Mouse (Mus musculus): ENCODE measurements around the gene Gm20696.

Gm20696 gene

DNA sequence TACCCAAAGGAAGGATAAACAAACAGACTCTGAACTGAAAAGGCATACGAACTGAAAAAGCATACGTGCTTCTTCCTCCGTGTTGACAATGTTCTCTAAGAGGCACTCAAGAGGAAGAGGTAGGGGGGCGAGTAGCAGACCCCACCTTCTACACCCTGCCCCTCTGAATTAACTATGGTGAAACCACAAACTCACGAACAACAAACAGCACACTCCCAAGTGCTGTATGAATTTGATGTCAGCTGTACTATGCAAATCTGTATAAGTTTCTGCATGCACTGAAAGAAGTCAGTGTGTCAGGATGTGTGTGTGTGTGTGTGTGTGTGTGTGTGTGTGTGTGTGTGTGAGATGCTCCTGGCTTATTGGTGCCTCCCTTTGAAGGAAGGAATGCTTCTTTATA lies 271.8 kb downstream of the Gm20696 start:
- DNase-seq (ENCODE audit: inconsistent ontology term), result no peak

DNA sequence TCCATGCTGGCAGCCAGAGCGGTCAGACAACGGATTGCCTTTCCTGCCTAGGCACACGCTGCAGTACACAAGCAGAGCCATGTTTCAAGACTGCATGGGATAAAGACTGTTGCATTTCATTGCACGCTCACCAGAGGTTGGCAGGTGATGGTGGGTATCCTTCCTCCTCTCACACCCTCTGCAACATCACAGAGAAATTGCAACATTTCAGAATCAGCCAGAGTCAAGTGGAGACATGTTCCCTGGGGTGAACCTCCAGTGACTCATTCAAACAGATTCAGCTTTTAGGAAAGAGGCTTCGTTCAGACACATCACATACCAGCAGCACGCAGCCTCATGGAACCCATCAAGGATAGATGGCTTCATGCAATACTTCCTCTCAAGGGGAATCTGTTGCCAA lies 274.1 kb downstream of the Gm20696 start:
- no peak for DNase-seq (ENCODE audit: inconsistent ontology term)

DNA sequence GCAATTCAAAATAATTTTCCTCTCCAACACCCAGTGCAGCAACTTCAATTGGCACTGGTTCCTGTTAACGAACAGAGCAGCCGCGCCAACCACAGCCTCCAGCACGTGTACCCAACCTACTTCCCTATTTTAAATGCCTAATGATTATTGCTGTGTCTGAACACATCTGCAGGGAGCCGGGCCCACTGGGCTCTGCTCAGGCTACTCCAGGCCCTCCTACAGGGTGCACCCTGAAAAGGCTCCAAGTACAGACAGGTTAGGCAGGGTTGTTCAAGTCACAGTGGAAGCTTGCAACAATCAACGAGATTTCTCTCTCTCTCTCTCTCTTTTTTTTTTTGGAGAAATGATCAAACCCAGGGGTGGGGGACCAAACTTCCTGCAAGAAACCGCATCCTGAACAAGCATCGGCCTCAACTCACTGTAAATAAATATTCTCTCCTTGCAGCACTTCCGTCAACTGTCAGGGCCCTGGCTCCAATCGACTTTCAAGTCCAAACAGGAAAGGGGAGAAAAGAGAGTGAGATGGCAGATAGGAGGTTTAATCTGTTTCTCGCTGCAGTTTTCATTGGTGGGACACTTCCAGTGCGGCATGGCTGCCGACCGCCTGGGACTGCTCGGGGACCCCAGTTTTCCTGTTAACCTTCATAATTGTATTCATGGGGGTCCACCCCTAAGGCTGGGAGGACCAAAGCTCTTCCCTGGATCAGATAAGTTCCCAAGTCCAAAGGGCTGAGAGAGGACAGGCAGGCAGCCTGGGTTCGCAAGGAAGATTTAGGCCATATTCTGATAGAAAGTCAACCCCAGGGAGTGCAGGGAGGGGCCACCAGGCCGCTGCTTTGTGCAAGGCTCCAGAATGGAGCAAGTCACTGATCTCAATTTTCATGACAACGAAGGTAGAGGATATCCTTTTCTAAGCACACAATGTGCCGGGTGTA lies 277.6 kb downstream of the Gm20696 start:
- no peak for DNase-seq (ENCODE audit: inconsistent ontology term)

DNA sequence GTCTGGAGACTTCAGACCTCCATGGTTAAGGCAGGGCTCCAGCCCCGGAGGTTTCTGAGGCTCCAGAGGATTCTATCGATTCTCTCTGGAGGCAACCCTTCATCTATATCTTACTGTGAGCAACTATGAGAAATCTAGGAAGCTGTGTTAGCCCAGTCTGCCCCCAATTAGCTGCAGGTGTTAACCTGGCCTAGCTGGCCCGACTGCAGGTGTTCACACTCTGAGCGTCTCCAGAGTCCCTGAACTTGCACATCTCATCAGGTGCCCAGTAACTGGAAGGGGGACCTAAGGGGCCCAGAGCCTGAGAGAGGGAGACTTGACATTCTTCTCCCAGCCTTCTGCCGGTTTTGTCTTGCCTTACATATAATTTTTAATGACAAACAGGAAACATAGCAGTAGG lies 278.6 kb downstream of the Gm20696 start:
- no peak for DNase-seq (ENCODE audit: inconsistent ontology term)

DNA sequence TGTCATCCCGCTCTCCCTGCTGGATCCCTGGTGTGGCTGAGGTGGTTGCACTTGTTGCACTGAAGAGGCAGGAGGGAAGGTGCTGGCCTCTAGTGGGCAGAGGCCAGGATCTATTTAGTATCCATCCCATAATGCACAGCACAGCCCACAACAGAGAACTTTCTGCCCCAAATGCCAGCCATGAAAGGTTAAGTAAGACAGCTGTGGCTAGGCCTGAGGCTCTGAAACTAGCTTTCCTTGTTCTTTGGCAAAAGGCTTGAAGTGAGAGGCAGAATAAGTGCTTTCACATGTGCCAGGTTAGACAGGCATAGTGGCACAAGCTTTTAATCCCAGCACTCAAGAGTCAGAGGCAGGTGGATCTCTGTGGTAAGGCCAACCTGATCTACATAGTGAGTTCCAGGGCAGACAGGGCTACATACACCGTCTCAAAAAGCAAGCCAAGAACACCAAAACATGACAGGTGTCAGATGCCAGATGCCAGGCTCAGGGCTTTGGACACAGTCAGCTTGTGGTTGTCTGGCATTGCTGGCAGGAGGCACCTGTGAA lies 281.5 kb downstream of the Gm20696 start:
- peak; percentile 7 for DNase-seq (ENCODE audit: inconsistent ontology term)

DNA sequence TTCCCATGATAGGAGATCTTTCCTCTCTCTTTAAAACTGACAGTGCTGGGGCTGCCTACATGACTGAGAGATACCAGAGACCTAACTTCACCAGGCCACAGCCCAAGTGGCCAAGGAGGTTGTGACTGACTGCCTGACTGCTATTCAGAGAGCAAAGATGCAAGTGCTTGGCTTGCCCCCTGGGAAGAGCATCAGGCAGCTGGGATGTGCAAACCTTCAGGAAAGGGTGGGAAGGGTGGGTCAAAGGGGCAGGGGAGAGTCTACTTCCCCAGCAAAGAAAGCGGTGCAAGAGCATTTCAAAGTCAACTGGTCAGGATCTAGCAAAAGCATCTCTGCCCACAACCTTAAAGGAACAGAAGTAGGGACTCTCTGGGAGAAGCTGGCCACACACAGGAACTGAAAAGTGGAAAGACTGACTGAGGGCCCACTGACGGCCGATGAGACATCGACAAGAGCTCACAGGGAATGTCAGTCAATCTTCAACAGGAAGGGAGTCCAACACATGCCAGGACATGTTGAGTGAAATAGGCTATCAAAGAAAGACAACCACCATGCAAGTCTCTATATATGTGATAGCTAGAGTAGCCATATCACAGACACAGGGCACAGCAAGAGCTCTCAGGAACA lies 282.6 kb downstream of the Gm20696 start:
- DNase-seq (ENCODE audit: inconsistent ontology term), result no peak

DNA sequence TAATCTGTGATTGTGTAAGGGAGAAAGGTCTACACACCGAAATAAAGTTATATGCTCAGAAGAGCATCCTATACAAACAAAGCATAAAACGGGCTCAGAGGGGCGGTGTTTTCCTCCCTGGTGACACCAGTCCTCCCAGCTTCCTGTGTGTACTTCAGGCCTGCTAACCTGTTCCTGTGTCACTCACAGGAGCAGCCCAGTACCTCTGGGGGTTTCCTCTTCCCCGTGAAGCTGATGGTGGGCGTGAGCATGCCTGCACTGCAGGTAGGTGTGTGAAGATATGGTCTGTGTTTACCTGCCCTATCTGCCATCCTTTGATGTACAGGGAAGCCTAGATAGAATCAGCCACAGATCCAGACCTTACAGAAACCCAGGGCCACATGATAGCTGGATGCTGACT lies 286.5 kb downstream of the Gm20696 start:
- no peak for DNase-seq (ENCODE audit: inconsistent ontology term)

DNA sequence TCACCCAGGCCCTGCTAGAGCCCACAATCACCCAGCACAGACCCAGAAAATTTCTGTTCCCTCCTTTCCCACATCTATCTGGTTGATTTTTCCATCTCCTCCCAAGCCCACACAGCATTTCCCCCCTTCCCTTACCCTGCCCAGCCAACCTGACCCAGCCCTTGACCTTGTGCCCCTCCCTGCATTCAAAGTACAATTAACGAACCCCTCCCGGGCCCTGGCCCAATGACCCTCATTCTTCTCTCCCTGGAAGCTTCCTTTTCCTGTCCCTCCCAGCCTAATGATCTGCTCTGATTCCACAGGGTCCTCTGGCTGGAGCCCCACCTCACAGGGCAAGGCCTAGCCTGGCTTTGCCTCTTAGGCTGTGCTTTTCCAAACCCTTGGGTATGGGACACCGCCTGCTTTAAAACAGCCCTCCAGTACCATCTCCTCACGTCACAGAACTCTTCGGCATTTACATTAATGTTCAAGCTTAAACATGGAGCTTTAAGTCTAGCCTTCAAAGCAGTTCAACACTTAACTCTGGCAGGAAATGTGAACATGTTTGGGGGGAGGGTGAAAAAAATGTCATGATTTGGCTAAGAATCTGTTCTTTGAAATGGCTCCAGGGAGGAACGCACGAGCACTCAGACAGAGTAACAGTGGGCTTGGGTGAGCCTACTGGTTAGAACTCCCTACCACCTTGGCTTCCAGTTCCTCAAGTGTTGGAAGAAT lies 287.4 kb downstream of the Gm20696 start:
- DNase-seq (ENCODE audit: inconsistent ontology term), result no peak

DNA sequence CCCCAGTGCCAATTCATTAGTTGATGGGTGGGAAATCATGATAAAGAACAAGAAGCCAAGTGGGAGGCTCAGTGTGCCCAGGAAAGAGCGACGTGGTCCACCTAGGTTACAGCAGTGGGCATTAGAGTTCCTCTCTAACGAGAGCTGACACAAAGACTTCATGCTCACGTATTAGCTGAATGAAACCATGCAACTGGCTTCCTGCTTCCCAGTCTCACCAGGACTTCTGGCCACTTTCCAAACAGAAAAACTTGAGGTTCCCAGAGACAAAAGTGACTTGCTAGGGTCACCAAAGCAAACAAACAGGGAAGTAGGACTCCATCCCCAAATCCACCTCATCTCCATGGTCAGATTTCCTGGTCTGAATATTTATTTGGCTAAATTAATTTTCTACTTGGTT lies 288.9 kb downstream of the Gm20696 start:
- DNase-seq (ENCODE audit: inconsistent ontology term), result peak; percentile 31

DNA sequence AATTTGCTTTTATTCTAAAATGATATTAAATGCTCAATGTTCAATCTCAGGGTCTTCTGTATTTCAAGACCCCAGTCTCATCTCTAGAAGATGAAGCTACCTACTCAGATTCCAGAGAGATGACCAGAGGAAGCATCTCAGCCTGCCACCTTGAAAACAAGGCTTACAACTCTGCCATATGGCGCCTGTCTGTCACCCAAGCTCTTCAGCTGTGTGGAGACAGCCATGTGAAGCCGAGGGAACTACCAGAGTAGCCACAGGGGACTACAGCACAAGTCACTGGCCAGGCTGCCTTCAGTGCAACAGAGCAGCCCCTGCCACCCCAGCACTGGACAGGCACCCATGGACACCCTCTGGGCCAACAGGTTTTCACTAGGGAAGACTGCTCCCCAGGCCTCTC lies 289.5 kb downstream of the Gm20696 start:
- DNase-seq (ENCODE audit: inconsistent ontology term), result no peak

DNA sequence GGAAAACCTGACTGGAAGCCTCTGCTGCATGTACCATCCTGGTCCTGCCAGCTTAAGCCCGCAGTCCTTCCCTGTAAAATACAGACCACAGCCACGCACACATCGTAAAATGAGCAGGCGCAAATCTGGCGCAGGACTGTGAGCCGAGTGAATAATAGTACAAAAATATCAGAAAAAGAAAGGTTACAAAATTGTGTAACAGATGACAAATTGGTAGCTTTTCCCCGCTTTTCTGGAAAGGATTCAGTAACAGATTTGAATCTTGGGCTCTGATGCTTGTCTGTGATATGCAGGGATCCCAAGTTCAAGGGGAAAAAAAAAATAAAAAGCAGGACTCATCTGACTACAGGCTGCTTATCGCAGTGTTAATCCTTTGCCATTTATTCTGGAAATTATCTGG lies 289.9 kb downstream of the Gm20696 start:
- no peak for DNase-seq (ENCODE audit: inconsistent ontology term)

DNA sequence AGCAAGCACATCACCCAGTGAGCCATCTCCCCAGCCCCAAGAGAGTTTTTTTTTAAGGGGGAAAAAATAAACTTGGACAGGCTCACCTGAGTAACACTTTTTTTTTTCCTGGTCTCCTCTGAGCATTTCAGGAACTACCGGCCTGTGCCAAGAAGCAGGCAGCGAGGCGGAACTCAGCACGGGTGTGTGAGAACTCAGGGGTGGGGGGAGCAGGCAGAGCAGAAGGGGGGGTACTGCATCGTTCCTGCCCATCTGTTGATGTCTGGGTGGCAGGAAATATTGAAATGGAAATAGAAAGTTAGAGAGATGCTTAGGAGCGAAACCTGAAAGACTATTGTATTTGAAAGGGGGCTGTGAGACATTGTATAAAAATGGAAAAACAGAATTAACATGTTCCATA lies 290.7 kb downstream of the Gm20696 start:
- no peak for DNase-seq (ENCODE audit: inconsistent ontology term)

DNA sequence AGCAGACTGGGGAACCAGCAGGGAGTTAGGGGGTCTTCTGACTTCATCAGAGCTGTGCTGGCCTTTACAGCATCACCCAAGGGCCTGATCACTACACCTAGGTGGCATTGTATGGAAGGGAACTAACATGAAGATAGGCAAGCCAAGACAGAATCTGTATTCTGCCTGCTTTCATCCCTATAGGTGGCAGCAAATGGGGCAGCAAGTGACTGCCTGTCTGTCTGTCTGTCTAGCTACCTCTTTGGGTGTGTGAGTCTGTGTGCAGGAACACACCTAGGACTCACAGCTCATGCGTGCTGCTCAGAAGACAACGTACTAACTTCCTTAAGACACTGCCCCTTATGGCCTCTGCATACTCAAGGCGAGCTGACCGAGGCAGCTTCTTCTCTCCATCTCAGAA lies 291.2 kb downstream of the Gm20696 start:
- DNase-seq (ENCODE audit: inconsistent ontology term), result no peak

DNA sequence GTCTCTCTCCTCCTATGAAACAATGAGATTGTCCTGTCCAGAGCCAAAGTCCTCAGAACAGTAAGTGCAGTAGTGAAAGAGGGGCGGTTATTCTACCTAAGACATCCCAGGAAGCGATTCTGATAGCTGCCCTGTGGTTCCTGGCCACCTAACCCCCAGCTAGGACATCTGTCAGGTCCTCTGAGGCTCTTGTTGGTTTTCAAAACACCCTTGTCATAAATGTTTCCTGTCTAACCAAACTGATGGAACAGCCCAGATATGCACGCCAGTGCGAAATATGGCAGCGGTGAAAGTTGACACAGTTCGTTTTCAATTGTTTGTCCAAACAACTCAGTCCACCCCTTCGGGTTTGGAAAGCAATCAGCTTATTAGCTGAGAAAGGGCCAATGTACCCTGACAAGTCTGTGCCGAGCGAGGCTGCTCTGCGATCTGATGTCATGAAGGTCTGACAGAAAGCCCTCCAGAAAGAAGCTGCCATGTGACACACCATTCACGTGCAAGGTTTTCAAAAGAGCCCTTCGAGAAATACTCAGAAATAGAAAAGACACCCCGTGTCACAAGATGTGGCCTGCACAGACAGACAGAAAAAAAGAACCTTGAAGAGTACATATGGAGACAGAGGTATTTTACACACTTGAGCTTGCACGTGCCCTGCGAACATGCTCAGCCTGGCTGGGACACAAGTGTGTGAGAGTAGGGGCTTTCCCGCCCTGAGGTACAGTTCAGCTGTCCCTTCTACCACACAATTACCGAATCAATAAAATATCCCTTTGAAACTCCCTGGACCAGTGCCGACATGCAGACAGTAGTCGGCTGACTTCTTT lies 291.9 kb downstream of the Gm20696 start:
- DNase-seq (ENCODE audit: inconsistent ontology term), result peak; percentile 3

DNA sequence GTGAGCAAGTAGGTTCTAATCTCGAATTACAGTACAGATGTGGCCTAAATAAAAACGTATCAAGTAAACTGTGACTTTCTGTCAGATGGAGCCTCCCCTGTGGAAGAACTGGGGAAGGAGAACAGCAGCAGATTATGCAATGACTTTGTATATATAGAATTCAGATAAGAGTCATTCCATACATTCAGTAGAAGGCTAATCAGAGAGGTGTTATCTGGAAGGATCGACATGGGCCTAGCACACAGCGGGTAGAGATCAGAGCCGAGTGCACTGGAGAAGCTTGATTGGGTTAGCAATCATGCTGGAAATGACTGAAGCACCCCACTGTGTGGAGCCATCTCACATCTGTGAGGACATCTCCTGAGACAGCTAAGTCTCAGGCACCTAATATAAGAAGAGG lies 294.2 kb downstream of the Gm20696 start:
- no peak for DNase-seq (ENCODE audit: inconsistent ontology term)

DNA sequence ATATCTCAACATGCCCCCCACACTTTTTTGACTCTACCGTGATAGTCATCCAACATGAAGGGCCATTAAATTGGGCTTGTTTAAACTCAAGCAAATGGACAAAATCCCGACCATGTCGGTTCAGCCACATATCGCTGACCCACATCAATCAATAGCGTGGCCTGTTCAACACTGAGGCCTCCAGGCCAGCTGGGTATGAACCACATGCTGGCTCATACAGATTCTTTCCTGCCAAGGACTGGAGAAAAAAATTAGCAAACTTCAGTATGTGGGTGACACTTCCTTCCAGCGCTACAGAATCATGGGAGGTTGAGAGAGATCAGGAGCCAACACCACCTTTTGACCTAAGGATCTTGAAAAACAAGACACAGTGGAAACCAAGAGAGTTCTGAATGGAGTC lies 294.6 kb downstream of the Gm20696 start:
- no peak for DNase-seq (ENCODE audit: inconsistent ontology term)

DNA sequence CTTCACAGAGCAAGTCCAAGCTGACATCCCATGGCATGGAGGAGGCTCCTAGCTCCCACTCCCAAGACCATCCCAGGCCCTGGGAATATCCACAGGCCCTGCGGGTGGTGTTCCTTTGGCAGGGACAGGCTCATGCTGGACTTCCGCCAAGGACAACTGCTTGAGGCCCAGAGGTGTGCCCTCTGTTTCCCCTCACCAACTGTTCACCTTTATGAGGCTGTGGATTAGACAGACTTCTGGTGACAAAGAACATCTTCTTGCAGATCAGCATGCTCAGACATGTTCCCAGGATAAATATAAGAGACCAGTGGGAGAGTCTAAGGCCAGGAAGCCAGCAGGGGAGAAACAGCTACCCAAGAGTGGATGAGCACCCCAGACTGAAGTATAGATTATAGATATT lies 296.7 kb downstream of the Gm20696 start:
- DNase-seq (ENCODE audit: inconsistent ontology term), result no peak

DNA sequence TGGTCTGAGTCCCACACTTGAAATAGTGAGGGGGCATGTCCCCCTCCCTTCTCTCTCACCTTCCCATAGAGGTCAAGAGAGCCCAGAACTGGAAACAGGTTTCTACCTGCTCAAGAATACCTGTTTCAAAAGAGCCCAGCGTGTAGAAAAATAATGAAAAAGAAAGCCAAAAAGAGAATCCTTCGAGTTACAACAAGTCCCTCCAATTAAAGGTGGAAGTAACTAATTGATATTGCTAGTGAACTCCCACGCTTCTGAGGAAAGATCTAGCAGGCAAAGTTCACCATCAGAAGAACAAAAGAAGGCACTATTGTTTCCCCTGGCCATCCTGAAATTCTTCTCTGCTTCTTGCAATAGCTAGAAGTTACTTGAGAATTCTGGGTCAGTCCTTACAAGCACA lies 297.4 kb downstream of the Gm20696 start:
- no peak for DNase-seq (ENCODE audit: inconsistent ontology term)

DNA sequence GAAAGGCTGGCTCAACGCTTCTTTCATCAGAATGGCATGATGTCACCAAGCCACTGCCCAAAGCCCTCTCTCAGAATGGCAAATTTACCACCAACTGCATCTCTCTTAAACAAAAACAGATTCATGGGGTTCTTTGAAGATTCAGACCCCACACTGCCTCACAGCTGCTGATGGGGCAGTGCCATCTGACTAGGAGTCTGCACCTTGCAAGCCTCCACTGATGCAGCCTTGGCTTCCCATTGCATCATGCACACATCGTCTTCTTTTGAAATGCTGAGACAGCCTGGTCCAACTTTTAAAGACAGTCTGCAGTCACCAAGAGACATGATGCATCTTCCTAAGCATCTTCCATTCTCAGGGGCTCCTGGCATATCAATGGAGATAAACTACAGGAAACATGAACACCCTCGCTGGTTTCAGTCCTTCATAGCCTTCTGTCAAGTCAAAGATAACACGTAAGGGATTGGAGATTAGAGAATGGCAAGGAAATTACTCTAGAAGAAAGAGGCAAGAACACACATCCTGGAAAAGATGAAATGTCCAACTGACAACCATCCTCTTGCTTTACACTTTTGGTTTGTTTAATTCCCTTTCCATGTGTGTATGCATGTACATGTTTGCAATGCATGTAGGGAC lies 298.4 kb downstream of the Gm20696 start:
- no peak for DNase-seq (ENCODE audit: inconsistent ontology term)

DNA sequence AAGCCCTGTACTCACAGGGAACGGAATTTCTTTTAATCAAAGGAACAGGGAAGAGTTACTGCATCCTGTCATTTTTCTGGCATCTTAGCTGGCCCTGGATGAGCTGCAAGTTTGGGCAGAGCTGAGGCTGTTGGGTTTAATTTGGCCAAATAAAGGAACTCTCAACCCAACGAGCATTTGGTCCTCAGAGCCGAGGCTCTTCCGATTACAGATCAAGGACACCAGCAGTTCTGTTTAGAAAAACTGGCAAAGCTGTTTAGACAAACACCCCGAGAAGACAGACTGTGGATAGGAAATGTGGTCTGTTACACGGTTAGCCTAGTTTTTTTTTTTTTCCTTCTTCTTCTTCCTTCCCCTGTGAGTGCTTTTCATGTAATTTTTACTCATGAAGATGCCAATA lies 302.1 kb downstream of the Gm20696 start:
- DNase-seq (ENCODE audit: inconsistent ontology term), result no peak

DNA sequence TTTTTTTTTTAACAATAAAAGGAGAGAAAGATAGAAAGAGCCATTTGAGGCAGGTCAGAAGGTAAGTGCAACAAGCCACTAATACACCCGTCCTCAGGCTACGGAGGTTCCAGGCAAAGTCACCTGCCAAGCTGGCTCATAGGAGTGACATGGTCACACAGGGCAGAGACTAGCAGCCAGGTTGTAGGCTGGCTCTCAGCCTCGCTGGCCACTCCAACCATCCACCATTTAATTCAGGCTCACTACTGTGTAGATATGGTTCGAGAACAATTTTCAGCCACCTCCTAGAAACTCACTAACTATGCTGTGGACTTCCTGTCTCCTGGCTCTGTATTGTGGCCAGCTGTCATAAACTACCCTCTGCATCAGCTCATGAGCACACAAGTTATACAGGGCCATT lies 306.0 kb downstream of the Gm20696 start:
- no peak for DNase-seq (ENCODE audit: inconsistent ontology term)
